Mouse (Mus musculus) lung, postnatal 36 days (tissue): ENCODE measurements around the gene Ppia.
"Not testable (repeated sequence)": the region's sequence is repeated elsewhere in the genome, so short reads cannot be mapped to it uniquely, and the experiment has no call there.

Source experiments
- DNase-seq: peaks from one replicate; pipeline ENCODE4 v3.0.0; 2022; ENCODE audit warnings: mixed read lengths

Ppia gene

GRCm38 (mm10) chr11:6414751-6415550, at the start of gene Ppia:
Gene Ppia, plus strand, starts transcription at chr11:6415443.
- DNase-seq = peak; percentile 87

- peak; percentile 94 for DNase-seq
These were observed 49.4 kb upstream of the Ppia start for GRCm38 (mm10) chr11:6365885-6366284.

- no peak for DNase-seq
These were observed 48.8 kb upstream of the Ppia start for GRCm38 (mm10) chr11:6366434-6366833.

GRCm38 (mm10) chr11:6367156-6367555, 48.1 kb upstream of the Ppia start:
- peak; percentile 41 for DNase-seq

GRCm38 (mm10) chr11:6367986-6368385, 47.3 kb upstream of the Ppia start:
- DNase-seq = not testable (repeated sequence)

GRCm38 (mm10) chr11:6371376-6372155, 43.7 kb upstream of the Ppia start:
- no peak for DNase-seq

GRCm38 (mm10) chr11:6372784-6373183, 42.5 kb upstream of the Ppia start:
- no peak for DNase-seq

- no peak for DNase-seq
These were observed 34.3 kb upstream of the Ppia start for GRCm38 (mm10) chr11:6380916-6381315.

- DNase-seq = no peak
These were observed 27.0 kb upstream of the Ppia start for GRCm38 (mm10) chr11:6388126-6388725.

DNA sequence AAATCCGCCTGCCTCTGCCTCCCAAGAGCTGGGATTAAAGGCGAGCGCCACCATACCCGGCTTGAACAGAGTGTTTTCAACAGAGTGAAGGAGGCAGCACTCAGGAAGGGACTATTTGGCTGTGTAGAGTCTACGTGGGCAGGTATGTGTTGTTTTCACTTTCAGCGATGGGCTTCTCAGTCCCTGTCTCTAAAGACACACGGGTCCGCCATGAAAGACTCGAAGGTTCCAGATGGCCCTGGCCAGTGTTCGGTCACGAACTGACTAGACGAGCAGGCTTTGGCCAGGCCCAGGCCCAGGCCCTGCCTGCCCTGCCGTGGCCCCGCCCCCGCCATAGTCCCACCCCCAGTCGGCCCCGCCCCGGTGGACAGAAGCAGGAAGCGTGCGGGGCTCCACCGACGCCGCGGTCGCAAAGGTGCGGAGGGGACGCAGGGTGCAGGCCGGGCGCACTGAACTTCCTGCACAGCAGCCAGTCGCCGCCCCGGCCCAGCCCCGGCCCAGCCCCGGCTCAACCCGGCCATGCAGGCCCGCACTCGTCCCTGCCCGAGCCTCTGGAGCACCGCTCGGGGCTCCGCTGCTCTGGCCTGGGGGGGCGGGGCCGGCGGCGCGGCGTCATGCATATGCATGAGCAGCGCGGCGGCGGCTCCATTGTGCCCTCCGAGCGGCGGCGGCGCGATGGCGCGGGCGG, 26.4 kb upstream of the Ppia start, which contains the start of gene Zmiz2:
Gene Zmiz2 (plus strand): TSS at position 349 of the 688 bp plus-strand sequence.
- peak; percentile 97 for DNase-seq

DNA sequence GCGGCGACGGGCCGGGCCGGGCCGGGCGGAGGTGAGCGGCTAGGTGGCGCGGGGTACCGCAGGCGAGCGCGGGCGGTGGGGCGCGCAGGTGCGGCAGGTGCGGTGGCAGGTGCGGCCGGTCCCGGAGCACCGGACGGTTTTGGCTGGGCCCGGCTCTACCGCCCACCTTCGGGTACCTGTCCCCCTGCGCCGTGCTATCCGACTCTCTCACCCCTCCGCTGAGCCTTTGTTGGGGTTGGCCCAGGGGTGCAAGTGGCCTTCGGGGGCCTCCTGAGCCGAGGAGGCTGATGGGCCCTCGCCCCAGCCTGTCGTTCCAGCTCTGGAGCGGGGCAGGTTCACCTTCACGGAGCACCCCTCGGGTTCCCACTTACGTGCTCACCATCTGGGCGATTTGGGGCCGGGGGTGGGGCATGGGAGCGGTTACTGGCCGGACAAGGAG, 25.7 kb upstream of the Ppia start:
- DNase-seq = no peak

DNA sequence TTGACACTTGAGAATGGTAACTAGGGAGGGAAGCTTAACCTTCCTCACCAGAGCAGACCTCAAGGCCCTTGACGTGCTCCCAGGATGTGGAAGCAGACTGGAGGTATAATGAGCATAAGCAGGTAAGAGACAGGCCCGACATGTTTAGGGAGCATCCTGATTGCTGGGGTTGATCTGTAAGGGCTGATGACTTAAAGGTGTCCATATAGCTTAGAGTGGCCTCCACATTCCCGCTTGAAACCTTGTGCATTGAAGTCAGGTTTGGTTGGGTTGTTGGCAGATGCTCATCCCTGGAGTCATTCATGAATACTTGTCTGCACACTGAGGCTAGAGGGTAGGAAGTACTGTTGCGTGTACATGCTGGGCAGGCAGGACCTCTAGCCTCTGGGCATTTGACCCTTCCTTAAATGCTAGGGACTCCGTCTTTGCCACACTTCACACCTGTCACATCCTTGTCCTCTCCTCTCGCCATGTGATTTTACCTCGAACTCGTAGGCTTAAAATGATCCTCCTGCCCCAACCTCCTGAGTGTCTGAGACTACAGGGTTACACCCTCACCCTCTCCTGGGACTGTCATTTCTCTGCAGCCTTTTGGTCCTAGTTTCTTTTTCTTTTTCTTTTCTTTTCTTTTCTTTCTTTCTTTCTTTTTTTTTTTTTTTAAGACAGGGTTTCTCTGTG, 24.7 kb upstream of the Ppia start:
- DNase-seq = no peak

- DNase-seq = no peak
These were observed 23.5 kb upstream of the Ppia start for GRCm38 (mm10) chr11:6391516-6392276.

GRCm38 (mm10) chr11:6392857-6393256, 22.4 kb upstream of the Ppia start:
- DNase-seq = no peak

- DNase-seq = no peak
These were observed 21.4 kb upstream of the Ppia start for GRCm38 (mm10) chr11:6393866-6394265.

DNA sequence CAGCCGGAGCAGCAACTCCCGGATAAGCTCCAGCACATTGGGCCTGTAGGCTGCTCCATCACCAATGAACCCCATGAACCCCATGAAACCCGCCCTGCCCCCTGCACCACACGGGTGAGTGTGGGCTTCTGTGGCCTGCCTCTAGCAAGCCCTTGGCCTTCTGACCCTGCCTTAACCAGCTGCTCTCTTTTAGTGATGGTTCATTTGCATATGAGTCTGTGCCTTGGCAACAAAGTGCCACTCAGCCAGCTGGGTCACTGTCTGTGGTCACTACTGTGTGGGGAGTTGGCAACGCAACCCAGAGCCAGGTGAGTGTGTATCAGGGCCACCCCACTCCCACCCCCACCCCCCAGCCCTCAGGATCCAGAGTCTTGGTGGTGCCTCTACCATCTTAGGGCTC, 19.7 kb upstream of the Ppia start:
- DNase-seq = no peak

- DNase-seq = no peak
These were observed 17.1 kb upstream of the Ppia start for GRCm38 (mm10) chr11:6398141-6398540.

- DNase-seq = peak; percentile 81
These were observed 12.4 kb upstream of the Ppia start for GRCm38 (mm10) chr11:6402515-6403510.

GRCm38 (mm10) chr11:6403830-6404405, 11.3 kb upstream of the Ppia start:
- DNase-seq = no peak
